Mouse (Mus musculus): ENCODE measurements around the gene Fbxl21.

Fbxl21 gene

DNA sequence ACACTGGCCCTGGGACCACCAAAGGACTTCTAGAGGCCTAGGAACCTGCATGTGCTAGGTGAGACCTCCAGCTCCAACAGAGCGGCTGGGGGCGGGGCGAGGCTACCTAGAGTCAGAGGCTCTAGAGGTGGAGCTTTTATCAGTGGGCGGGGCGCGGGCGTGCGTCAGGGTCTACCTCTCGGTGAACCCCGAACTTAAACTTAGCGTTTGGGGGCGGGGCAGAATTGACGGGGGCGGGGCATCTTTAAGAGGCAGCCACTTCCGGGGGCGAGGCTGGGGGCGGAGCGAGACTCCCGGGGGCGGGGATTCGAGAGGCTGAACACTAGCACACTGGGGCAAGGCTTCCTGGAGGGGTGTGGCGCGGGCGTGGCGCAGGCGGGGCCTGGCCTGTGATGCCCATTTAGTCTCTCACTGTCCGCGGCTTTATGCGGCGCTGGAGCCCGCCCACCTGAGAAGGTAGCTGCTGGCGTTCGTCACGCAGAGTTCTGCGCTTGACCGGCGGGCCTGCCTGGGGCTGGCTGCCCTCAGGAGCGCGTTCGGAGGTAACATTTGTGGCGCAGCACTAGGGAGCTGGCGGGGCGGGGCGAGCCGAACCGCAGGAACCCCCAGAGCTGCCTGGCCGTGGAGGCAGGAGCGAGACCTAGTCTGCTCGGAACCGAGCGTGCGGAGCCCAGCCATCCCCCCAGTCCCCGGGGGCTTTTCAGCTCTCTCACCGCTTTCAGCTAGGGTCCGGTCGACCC is at the start of gene Fbxl21:
TSS of gene Fbxl21 (plus strand) at position 392 of the 740 bp plus-strand sequence.
- peak; percentile 90 to 94 for DNase-seq (ENCODE audit: low spot score in 2 of 2)

DNA sequence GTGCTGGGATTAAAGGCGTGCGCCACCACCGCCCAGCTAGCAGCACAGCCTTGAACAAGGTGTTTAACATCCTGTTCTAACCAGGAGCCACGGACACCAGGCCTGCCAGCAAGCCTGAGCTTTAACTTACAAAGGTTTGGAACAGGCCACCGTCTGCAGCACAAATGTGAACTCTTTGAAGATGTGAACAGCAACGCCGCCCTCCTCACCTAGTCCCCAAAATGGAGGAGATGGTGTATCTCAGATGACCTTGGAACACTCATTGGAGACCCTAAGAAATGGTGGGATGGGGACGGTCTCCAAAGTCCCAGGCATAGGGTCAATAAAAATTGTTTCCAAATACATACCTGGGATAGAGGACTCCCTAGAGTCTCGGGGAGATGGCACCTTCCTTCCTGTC is 49.6 kb upstream of the Fbxl21 start:
- DNase-seq (ENCODE audit: low spot score in 2 of 2): no peak

DNA sequence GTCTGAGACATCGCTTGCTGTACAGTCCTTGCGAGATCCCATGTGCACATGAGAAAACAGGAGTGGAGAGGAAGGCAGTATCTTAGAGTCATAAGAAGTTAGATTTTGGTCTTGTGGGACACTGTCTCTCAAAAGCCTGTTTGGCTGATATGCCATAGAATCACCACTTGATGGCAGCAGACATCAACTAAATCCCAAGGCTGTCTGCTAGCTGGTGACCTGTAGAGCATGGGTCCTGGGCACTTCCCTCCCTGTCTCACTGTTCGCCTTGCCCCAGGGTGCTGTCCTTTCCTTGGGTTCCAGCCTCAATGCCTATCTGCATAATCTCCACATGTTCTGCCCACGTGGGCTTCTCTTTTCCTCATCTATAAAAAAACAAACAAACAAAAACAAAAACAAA is 46.9 kb upstream of the Fbxl21 start:
- peak; percentile 30 to 55 for DNase-seq (ENCODE audit: low spot score in 2 of 2)

DNA sequence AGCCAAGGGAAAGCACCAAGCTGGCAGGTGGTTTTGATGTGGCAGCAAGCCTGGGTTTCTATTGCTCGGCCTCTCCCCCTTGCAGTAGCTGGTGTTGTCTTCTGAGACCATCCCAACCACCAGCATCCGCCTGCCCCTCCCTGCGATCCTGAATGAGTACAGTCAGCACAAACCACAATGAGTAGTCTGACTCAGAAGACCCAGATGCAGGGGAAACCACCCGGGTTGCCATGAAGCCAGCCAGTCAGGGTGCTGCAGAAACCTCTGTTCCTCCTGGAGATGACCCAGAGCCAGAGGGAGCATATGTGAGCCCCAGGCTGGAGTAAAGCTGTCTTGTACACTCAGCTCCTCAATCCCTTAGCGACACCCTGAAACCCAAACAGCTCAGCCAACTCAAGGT is 45.5 kb upstream of the Fbxl21 start:
- no peak for DNase-seq (ENCODE audit: low spot score in 2 of 2)

DNA sequence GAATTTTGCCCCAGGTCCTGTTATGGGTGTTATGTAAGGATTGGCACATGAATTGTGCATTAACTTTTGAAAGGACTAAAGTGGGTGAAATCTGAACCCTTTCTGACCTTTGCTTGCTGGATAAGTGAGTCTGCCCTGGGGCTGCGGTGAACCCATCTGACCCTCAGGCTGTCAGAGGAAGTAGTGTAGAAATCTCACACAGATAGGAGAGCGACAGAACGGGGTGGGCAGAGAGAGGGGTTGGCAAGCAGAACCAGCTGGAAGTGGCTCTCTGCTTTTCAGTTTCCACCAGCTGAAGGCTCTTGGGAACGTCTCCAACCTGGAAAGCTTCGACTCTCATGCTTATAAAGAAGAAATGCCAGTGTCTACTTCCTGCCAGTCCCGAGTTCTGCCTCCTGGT is 45.0 kb upstream of the Fbxl21 start:
- peak; percentile 24 to 46 for DNase-seq (ENCODE audit: low spot score in 2 of 2)

DNA sequence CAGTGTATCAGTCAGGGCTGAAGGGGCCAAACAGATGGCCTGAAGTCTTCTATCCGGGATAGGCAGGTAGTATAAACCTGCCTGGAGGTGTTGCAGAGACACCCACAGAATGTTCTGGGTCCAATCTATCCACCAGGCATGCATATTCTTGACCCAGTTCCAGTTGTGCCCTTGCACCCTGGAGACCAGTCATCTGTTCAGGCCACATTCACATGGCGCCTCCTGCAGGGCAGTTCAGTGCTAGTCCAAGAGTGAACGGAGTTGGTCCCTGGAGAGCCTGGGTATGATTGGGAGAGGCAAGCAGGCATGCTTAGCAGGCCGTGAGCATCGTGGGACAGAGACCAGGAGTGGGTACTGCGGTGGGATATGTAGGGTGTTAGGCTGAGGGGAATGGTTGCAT is 44.2 kb upstream of the Fbxl21 start:
- DNase-seq (ENCODE audit: low spot score in 2 of 2): no peak

DNA sequence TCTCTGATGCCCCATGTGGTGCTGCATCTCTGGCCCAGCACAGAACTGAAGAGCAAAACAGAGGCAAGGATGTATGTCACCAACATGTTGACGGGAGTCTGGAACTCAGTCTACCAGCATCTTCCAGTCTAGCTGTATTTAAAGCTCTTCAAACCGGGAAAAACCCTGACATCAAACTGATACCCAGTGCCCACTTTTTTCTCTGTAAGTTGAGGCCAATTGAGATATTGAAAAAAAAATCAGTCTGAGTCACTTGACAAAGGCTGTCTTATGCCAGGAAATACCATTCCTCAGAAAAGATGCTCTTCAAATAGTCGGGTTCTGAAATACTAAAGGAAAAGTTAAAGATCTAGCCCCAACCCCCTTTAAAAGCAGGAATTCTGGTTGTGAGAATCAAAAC is 40.1 kb upstream of the Fbxl21 start, which contains the start of gene Il9:
TSS of gene Il9 (minus strand) at position 101 of the 400 bp plus-strand sequence.
- no peak for DNase-seq (ENCODE audit: low spot score in 2 of 2)

DNA sequence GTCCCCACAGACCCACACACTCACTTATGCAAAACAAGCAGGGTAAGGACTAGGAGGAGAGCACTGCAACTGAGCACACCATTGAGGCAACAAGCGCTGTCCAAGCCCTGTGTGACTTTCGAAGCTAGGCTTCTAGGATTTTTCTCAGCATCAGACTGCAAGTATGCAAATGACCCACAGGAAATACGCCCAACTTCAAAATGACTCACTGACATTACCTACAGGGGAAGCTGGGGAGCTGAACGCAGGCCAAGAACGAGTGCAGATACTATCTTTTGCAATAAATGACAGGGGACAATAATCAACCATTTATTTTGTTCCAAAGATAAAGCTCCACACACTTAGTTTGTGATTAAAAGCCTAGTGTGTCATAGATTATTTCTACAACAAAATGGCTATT is 34.3 kb upstream of the Fbxl21 start:
- no peak for DNase-seq (ENCODE audit: low spot score in 2 of 2)

DNA sequence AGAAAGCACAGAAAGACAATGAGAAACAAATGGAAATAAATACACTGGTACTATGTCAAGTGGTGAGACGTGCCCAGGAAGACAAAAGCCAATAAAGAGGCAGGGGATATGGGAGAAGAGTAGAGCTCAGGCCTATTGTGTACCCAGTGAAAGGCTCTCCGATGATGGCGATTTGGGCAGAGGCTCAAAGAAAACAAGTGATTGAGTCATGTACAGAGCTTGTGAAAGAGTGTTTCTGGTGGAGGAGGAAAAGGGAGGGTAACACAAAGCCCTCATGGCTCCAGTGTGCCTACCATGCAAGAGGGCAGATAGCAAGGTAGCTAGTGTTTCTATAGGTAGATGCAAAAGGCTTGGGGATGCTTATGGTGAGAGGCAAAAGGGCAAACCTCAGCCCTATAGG is 27.8 kb upstream of the Fbxl21 start:
- no peak for DNase-seq (ENCODE audit: low spot score in 2 of 2)

DNA sequence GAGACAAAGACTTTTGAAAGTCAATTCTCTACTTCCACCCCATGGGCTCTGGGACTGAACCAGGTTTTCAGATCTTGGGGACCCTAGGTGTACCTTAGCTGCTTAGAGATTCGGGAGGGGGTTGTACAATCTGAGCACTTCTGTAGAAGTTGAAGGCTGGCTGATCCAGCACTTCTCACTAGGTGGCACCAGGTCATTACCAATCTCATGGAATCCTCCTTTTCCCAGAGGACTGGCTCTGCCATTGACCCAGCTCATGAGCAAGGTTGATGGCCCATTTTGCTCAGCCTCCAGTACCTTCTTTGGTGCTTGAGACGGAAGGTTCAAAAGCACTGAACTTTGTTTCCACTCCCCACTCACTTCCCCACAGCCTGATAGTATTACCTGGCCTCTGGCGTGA is 22.1 kb upstream of the Fbxl21 start:
- DNase-seq (ENCODE audit: low spot score in 2 of 2): no peak

DNA sequence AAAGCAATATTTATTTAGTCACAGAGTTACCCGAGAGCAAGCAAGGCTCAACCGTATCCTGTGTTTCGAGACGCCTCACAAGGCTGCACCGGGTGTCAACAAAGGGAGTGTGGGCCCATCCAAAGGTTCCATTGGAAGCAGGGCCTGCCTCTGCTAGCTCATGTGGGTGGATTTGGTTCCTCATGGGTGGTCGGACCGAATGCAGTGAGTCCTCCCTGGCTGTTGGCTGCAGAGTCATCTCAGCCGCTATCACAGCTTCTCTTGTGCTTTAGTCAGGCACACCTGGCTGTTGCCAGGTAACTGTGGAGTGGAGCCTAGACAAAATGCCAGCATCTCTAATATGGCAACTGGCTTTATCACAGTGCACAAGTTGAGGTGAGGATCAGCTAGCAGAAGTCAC is 21.6 kb upstream of the Fbxl21 start:
- no peak for DNase-seq (ENCODE audit: low spot score in 2 of 2)

DNA sequence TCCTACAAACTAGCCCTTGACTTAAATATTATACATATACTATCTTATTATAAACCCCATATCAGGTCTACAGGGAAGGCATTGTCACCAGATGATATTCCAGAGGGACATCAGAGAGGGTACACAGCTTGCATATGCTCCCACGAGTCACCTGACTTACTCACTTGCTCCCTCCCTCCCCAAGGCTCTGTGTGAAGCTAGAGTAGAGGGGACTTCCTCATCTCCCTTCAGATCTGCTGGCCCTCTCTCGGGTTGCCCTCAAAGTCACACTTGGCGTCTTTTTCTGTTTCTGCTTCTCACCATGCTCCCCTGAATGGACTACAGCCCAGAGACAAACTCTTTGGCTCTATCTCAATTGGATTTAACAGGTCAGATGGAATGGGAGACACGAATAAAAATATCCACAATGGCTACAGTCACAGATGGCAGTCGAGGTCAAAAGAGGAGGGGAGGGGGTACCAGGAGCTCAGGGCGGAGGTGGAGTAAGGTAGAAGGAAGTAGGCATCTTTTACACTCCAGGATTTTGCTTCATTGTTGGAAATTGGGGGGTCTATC is 20.3 kb upstream of the Fbxl21 start:
- DNase-seq (ENCODE audit: low spot score in 2 of 2): no peak

DNA sequence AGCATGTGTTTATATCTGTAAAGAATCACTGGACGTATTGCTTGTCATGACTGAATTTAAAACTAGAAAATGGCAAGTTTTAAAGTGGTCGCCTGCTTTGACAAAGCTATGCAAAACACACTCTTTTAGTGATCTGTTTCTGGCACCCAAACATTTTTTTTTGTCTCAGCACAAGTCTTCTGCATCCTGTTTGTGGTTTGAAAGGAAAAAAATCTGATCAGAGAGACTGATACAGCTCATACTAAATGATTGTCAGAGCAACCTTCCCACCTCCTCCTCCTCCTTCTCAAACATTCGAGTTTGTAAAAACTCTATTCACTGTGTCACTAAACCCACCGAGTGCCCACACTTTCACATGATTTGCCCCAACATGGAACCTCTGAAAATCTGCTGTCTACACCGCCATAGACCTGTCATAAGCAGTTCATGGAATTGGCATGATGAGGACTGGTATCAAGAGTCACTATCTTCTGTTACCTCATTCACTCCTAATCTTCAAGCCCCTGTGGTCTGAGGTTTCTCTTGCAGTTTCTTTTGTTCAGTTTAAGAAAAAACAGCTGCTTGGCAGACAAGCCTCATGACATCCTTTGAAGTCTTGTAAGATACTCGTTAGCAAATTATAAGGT is 15.3 kb upstream of the Fbxl21 start:
- no peak for DNase-seq (ENCODE audit: low spot score in 2 of 2)

DNA sequence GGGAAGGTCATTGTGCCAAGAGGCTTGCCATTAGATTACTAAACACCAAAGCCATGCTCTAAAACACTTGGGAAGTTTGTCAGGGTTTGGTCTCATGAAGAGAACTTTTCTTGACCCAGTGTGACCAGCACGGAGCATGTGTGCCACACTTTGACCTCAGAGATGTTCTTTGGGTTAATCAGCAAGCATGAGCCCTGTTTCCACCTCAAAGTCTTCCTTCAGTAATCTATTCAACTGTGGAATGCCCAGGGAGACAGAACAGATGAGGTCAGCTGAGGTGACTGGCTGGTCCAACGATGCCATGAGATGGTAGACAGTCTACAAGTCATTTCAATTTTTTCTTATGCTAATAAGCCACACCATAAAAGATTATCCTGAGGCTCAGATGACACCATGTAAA is 12.5 kb upstream of the Fbxl21 start:
- DNase-seq (ENCODE audit: low spot score in 2 of 2): no peak

DNA sequence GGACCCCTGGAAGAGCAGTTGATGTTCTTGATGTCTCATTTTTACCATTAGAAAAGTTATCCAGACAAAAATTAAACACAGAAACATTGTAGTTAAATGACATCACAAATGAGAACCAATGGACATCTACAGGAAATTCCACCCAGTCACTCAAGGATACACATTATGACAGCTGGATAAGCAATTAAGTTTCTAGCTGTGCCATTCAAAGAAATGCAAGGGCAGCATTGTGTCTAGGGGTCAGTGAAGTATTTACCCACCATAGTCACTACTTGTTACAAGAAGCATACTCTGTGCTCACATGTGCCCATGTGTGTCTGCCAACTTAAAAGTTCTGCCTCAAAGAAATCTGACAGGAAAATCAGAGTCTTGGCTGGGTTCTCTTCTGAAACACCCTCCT is 8.7 kb upstream of the Fbxl21 start:
- DNase-seq (ENCODE audit: low spot score in 2 of 2): no peak

DNA sequence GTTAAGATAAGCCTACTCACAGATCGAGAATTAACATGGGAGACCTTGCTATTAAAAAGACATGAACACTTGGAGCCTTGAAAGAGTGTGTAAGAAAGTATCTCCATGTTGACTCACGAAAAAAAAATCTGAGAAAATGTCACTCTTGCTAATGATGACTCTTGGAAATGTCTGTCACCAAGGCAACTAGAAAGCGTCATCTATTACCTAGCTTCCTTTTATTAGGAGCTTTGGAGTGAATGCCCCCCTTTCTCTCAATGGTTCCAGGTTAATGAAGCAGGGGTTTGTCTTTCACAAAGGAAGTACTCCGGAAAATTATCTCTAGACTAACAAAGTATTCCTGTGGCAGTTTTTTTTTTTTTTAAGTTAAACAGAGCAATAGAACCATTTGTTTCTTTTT is 6.0 kb upstream of the Fbxl21 start:
- no peak for DNase-seq (ENCODE audit: low spot score in 2 of 2)

DNA sequence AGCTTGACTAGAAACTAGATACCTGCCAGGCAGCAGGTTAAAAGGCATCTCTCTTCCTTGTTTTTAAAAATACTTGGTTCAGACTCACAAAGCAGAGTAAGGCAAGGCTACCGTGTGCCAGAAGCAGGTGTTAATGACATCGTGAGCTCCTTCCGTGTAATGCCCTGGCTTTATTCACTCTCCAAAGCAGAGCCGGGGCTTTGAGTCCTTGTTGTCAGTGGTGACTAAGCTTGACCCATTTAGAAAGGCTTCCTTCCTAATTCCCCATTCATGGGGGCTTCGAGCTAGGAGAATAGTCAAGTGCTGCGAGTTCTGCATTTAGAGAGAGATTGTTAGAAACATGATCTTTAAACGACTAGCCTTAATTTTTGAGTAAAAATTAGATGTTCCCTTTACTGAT is 5.5 kb upstream of the Fbxl21 start:
- DNase-seq (ENCODE audit: low spot score in 2 of 2): no peak

DNA sequence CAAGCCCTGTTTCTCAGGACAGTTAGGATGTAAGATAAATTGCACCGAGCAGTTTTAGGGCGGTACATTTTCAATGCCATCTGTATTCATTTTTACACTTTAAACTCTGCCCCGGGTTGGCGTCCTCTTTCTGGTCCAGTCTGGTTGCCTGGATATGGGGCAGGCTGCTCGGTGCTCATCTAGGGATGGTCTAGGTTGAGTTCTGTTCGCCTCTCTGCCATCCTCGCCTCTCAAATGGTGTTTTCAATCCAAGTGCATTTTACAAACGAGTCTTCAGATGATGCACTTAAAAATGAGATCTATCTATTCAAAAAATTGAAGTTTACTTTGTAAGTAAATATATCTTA is 522 bp downstream of the Fbxl21 start:
- peak in 1 of 2 experiments; percentile 11 for DNase-seq (ENCODE audit: low spot score in 2 of 2)

DNA sequence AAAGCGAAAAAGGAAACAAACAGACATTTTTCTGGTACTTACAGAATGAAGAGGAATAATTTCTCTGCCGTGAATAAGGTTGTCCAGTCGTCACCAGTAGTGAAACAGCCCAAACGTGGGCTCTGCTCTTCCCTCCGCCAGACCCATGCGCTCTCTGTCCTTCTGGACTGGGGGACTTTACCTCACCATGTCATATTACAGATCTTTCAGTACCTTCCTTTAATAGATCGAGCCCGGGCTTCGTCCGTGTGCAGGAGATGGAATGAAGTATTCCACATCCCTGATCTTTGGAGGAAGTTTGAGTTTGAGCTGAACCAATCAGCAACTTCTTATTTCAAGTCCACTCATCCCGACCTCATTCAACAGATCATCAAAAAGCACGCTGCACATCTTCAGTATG is 4.6 kb downstream of the Fbxl21 start:
- DNase-seq (ENCODE audit: low spot score in 2 of 2): no peak

DNA sequence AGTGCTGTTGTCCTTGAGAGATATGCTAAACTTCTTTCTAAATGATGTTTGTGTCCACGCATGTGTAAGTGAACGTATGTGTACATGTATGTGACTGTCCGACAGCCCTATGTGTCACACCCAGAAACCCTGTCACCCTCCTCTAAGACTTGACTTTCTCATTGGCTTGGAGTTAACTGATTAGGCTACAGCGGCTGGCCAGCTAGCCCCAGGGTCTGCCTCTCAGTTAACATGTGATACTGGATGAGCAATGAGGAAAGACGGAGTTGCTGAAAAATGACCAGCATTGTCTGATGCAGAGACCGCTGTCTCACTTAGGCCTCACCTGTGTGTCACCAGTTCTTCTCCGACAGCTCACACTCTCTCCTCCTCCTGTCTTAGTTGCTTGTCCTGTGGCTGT is 5.6 kb downstream of the Fbxl21 start:
- no peak for DNase-seq (ENCODE audit: low spot score in 2 of 2)

DNA sequence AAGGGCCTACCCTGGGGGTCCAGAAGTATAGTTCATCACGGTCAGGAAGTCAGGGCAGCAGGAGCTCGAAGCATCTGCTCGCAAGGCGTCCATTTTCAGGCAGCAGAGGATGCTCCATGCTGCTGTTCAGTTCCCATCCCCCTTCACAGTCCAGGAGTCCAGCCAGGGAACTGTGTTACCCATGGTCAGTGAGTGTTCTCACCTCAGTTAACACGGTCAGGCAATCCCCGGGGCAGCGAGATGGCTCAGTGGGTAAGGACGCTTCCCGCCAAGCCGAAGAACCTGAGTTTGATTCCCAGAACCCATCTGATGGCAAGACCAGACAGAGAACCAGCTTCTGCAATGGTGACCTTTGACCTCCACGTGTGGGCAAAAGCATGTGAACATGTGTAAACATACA is 6.0 kb downstream of the Fbxl21 start:
- DNase-seq (ENCODE audit: low spot score in 2 of 2): no peak

DNA sequence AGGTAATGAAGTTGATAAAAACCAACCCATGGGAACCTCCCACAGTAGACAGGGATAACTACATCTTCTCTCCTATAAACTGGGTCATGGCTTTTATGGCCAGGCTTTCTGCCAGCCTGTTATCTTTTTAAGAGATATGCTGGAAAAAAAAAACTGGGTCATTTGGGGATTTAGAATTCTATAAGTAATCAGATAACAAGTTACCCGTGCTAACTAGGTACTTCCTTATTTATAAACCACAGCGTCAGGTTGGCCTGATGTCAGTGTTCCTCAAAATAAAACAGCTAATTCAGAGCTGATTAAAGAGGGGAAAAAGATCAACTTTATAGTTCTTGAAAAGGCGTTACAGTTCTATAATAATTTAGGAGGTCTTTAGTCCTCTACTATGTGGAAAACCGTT is 6.8 kb downstream of the Fbxl21 start:
- no peak for DNase-seq (ENCODE audit: low spot score in 2 of 2)

DNA sequence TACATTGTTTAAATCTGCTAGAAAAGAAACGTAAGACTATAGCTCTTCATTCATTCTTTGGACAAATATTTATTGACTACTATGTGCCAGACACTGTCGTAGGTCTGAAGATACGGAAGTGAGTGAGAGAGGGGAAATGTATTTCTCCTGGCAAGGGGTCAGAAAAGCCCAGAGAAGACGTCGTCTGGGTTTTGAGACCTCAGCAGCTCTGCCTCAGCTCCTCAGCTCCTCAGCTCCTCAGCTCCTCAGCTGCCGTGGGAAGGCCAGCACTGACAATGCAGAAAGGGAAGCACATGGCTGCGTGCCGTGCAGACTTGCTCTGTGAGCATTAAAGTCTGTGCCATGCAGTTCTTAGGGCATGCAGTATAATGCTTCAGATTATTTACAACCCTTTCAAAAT is 7.4 kb downstream of the Fbxl21 start:
- no peak for DNase-seq (ENCODE audit: low spot score in 2 of 2)

DNA sequence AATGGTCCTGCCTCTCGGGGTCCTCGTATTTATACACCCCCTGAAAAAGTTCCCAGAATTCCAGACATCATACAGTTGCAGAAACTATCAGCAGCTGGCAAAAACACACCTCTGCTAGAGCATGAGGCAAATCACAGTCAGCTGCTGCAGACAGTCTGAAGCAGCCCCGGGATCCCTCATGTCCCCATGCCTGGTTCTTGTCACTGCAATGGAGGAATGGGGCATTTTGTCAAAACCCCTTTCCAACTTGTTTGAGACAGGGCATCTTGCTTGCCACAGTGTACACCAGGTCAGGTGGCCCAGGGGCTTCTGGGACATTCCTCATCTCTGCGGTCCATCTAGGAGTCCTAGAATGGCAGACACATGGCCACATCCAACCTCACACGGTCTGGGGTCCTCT is 12.7 kb downstream of the Fbxl21 start:
- no peak for DNase-seq (ENCODE audit: low spot score in 2 of 2)

Measured in right cerebral cortex, adult 2 months (tissue).